Mouse (Mus musculus): ENCODE measurements around the gene Ifi35. TPM values are rescaled to one million over a fixed set of nuclear protein-coding genes. Genes with fewer than 3 reads are reported as not detected.
A peak's percentile ranks its signal among the peaks of the same experiment; 100 is the strongest.
"Not testable (repeated sequence)": the region's sequence is repeated elsewhere in the genome, so short reads cannot be mapped to it uniquely, and the experiment has no call there.

Ifi35 gene
- polyA plus RNA-seq, 1 experiment from 2014 or later: 39.5 TPM

DNA sequence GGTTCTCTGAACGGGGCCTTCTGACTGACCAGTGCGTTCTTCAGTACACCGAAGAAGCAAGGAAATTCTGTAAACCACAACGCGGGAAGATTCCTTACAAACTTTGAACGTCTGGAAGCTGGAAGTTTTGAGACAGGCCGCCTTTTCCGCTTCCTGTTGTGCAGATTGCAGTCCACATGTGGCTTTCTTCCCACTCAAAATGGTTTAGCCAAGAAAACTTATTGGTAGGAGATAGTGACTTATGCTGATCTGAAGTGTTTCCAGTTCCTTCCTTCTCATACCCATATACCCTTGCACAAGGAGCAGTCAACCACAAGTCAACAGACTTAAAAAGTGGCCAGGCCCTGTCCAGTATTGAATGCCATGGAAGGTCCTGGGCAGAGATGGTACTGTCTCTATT is 22.0 kb upstream of the Ifi35 start:
- H3K27me3 ChIP-seq: no peaks in the 10 kb centered on the region
- no peak for ATAC-seq
- in situ Hi-C loops (cut with MboI; ENCODE audit: low pct_unique_long_range_greater_than_20kb): no loop called here
- ChIA-PET POLR2A (interaction anchor here (0.7 kb wide), 1 partner anchor 128 kb away, joined by 3 read pairs; no protein-coding TSS in a partner anchor), CTCF (interaction anchor here (1.0 kb wide), 1 partner anchor 16 kb away, joined by 3 read pairs; the partner anchor contains the start of gene Rpl27)
- TF ChIP-seq CTCF (IDR thresholded peaks at IDR 0.05): no peak
- DNase-seq (ENCODE audit: low read depth, low spot score): no peak

DNA sequence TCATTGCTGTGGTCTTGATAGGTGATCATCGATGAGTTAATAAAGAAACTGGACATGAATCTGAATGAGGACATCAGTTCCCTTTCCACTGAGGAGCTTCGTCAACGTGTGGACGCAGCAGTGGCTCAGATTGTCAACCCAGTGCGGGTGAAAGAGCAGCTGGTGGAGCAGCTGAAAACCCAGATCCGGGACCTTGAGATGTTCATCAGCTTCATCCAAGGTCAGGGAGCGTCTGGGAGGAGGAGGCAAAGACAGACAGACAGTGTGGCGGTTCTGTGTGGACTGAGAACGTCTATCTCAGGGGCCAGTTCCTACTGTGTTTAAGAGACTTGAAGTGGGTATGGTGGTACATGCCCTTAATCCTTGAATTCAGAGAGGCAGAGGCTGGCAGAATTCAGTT is 16.9 kb upstream of the Ifi35 start:
- DNase-seq (ENCODE audit: low read depth, low spot score) (no peak), ATAC-seq (no peak)
- ChIA-PET CTCF (interaction anchor here (0.7 kb wide), 1 partner anchor 36 kb away, joined by 4 read pairs; no protein-coding TSS in a partner anchor), POLR2A (no interaction called here)
- no peak for TF ChIP-seq CTCF (IDR thresholded peaks at IDR 0.05)
- in situ Hi-C loops (cut with MboI; ENCODE audit: low pct_unique_long_range_greater_than_20kb): no loop called here
- no peaks in the 10 kb centered on the region for H3K27me3 ChIP-seq

DNA sequence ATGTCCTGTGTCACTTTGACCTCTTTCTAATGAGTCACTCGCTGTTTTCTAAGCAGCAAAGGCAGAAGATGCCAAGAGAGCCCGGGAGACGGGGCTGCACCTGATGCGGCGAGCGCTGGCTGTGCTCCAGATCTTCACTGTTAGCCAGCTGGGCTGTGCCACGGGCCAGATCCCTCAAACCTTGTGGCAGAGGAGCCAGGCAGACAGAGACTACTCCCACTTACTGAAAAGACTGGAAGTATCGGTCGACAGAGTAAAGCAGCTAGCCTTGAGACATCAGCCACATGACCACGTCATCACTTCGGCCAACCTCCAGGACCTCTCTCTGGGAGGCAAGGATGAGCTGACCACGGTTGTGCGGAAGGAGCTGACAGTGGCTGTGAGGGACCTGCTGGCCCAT is 14.8 kb upstream of the Ifi35 start:
- POLR2A ChIA-PET: no interaction called here
- in situ Hi-C loops (cut with MboI; ENCODE audit: low pct_unique_long_range_greater_than_20kb): no loop called here
- no peak for TF ChIP-seq CTCF (IDR thresholded peaks at IDR 0.05)
- DNase-seq (ENCODE audit: low read depth, low spot score) (no peak), ATAC-seq (no peak)
- CTCF ChIA-PET: interaction anchor here (0.7 to 1.7 kb wide), 2 partner anchors 9 to 13 kb away, joined by 3 to 10 read pairs; partner anchors contain the start of gene Rpl27
- H3K27me3 ChIP-seq: no peaks in the 10 kb centered on the region

- DNase-seq (ENCODE audit: low read depth, low spot score): no peak
- POLR2A ChIA-PET: no interaction called here
- CTCF ChIA-PET: no interaction called here
- H3K27me3 ChIP-seq: no peaks in the 10 kb centered on the region
- no peak for ATAC-seq
- TF ChIP-seq CTCF (IDR thresholded peaks at IDR 0.05): no peak
- in situ Hi-C loops (cut with MboI; ENCODE audit: low pct_unique_long_range_greater_than_20kb): no loop called here
Measured at GRCm38 (mm10) chr11:101435831-101436230, 12.4 kb upstream of the Ifi35 start.

GRCm38 (mm10) chr11:101436916-101437315 is 11.3 kb upstream of the Ifi35 start:
- POLR2A ChIA-PET: interaction anchor here (0.7 kb wide), 1 partner anchor 87 kb away, joined by 4 read pairs; no protein-coding TSS in a partner anchor
- no peaks in the 10 kb centered on the region for H3K27me3 ChIP-seq
- TF ChIP-seq CTCF (IDR thresholded peaks at IDR 0.05): no peak
- ATAC-seq (no peak), DNase-seq (ENCODE audit: low read depth, low spot score) (no peak)
- CTCF ChIA-PET: interaction anchor here (1.5 kb wide), 1 partner anchor 21 kb away, joined by 3 read pairs; no protein-coding TSS in a partner anchor
- in situ Hi-C loops (cut with MboI; ENCODE audit: low pct_unique_long_range_greater_than_20kb): no loop called here

DNA sequence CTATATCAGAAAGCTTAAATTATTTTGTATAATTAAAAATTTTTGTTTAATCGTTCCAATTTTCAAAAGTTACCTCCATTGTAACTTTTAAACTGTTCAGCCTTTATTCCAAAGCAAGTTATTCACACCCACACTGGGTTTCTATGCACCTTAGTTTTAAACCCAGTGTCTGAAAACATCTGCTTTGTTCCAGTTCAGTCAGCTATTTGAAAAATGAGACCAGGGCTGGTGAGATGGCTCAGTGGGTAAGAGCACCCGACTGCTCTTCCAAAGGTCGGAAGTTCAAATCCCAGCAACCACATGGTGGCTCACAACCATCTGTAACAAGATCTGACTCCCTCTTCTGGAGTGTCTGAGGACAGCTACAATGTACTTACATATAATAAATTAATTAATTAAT is 10.2 kb upstream of the Ifi35 start:
- ATAC-seq; CTCF ChIA-PET; DNase-seq (ENCODE audit: low read depth, low spot score); H3K27me3 ChIP-seq; POLR2A ChIA-PET; in situ Hi-C loops (cut with MboI; ENCODE audit: low pct_unique_long_range_greater_than_20kb): not testable (repeated sequence)

- CTCF ChIA-PET: interaction anchor here (0.7 to 1.8 kb wide), 7 partner anchors 9 to 118 kb away, joined by 3 to 11 read pairs (median 3); partner anchors contain the start of gene Aarsd1
- H3K27me3 ChIP-seq; ATAC-seq; in situ Hi-C loops (cut with MboI; ENCODE audit: low pct_unique_long_range_greater_than_20kb); DNase-seq (ENCODE audit: low read depth, low spot score): not testable (repeated sequence)
- POLR2A ChIA-PET: interaction anchor here (0.6 to 3.0 kb wide), 4 partner anchors 14 to 150 kb away, joined by 3 to 12 read pairs (median 4); partner anchors contain the start of gene Aarsd1
Measured at GRCm38 (mm10) chr11:101441450-101442126, 6.6 kb upstream of the Ifi35 start.

DNA sequence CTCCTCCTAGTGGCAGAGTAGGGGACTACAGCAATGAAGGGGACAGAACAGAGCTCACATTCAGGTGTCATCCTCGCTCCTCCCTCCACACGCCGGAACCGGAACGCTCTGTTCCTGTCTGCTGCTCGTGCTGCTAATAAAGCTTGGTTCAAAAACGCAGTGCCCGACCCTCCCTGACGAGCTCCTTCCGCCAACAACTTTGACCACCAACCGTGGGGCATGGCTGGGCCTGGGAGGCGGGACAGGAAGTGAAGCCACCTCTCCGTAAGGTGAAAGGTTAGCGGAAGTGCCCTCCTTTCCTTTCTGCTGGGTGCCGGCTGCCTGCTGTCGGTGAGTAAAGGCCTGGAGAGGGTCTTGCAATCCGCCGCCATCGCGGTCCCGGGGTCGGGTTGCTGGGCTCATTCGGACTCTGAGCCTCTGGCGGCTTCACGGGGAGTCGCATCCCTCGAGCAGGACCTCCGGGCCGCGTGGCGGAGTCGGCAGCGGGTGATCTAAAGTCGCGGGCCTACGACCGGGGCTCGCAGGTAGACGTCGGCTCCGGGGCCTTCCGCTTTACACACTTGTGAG is 6.0 kb upstream of the Ifi35 start, which contains the start of gene Rpl27:
Rpl27 (plus strand) TSS at position 172 of the 567 bp plus-strand sequence.
- ChIA-PET CTCF (interaction anchor here (0.7 to 1.8 kb wide), 7 partner anchors 9 to 118 kb away, joined by 3 to 11 read pairs (median 3); partner anchors contain the start of gene Aarsd1), POLR2A (interaction anchor here (0.7 to 3.0 kb wide), 2 partner anchors 23 to 25 kb away, joined by 5 to 12 read pairs; partner anchors contain the start of gene Aarsd1)
- in situ Hi-C loops (cut with MboI; ENCODE audit: low pct_unique_long_range_greater_than_20kb): no loop called here
- ATAC-seq (peak; percentile 92), DNase-seq (ENCODE audit: low read depth, low spot score) (peak; percentile 97)
- TF ChIP-seq CTCF (IDR thresholded peaks at IDR 0.05): peak; percentile 67
- no peaks in the 10 kb centered on the region for H3K27me3 ChIP-seq

- ChIA-PET CTCF (interaction anchor here (0.7 to 1.8 kb wide), 4 partner anchors 10 to 26 kb away, joined by 3 to 11 read pairs (median 9); partner anchors contain the start of gene Aarsd1), POLR2A (interaction anchor here (3.0 kb wide), 1 partner anchor 26 kb away, joined by 12 read pairs; the partner anchor contains the start of gene Aarsd1)
- no peak for DNase-seq (ENCODE audit: low read depth, low spot score)
- H3K27me3 ChIP-seq: no peaks in the 10 kb centered on the region
- ATAC-seq: peak; percentile 6
- no peak for TF ChIP-seq CTCF (IDR thresholded peaks at IDR 0.05)
- in situ Hi-C loops (cut with MboI; ENCODE audit: low pct_unique_long_range_greater_than_20kb): no loop called here
Measured at GRCm38 (mm10) chr11:101442760-101443159, 5.4 kb upstream of the Ifi35 start.

GRCm38 (mm10) chr11:101446319-101446718 is 1.9 kb upstream of the Ifi35 start:
- POLR2A ChIA-PET: no interaction called here
- H3K27me3 ChIP-seq: no peaks in the 10 kb centered on the region
- ATAC-seq (no peak), DNase-seq (ENCODE audit: low read depth, low spot score) (no peak)
- in situ Hi-C loops (cut with MboI; ENCODE audit: low pct_unique_long_range_greater_than_20kb): no loop called here
- TF ChIP-seq CTCF (IDR thresholded peaks at IDR 0.05): no peak
- CTCF ChIA-PET: no interaction called here

GRCm38 (mm10) chr11:101446860-101447259 is 1.3 kb upstream of the Ifi35 start:
- POLR2A ChIA-PET; CTCF ChIA-PET; DNase-seq (ENCODE audit: low read depth, low spot score); H3K27me3 ChIP-seq; in situ Hi-C loops (cut with MboI; ENCODE audit: low pct_unique_long_range_greater_than_20kb); ATAC-seq: not testable (repeated sequence)

All from Patski (cell line).